Mouse (Mus musculus): ENCODE measurements around the gene Prss57. TPM values are rescaled to one million over a fixed set of nuclear protein-coding genes. Genes with fewer than 3 reads are reported as not detected.

Gene Prss57
- under 1 TPM; 0.11 to 0.71 TPM for total RNA-seq (2021)
- long read RNA-seq, experiment 1, partial matches to known transcripts: 0 of 1 reads
- long read RNA-seq, experiment 1, other reads (novel, unspliced or antisense): 1 of 1 reads
- long read RNA-seq, experiment 2, partial matches to known transcripts: 0 of 1 reads
- long read RNA-seq, experiment 2, other reads (novel, unspliced or antisense): 0 of 1 reads

DNA sequence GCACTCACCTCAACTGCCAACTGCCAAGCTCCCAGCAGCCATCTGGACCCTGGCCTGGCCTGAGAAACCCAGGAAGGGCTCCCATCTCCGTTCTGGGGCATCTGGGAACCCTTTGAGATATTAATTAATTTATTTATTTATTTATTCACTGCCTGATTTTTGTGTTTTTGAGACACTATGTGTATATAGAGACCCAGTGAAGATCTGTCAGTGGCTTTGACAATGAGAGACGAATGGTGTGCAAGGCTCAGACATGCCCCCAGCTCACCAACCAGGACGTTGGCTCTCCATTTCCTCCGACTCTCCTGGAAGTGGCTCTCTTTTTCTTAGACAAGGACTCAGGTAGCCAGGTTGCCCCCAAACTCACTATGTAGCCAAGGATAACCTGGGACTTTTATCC, at the start of gene Prss57:
TSS of gene Prss57 (minus strand) at position 101 of the 400 bp plus-strand sequence.
- DNase-seq (ENCODE audit: low spot score in 2 of 2): no peak

DNA sequence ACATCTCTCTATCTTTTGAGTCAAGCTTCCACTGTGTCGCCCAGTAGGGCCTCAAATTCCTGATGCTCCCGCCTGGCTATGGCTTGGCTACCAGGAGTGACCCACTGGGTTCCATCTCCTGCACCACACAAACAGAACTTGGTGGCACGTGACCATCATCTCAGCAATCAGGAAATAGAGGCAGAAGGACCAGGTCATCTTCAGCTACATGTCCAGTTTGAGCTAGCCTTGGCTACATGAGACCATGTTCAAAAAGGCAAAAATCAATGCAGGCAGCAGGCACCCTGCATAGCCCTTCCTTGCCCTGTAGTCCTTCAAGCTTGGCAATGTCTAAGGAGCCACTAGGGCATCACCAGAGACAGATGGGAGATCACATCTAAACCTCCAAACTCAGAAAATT, 49.3 kb upstream of the Prss57 start:
- no peak for DNase-seq (ENCODE audit: low spot score in 2 of 2)

DNA sequence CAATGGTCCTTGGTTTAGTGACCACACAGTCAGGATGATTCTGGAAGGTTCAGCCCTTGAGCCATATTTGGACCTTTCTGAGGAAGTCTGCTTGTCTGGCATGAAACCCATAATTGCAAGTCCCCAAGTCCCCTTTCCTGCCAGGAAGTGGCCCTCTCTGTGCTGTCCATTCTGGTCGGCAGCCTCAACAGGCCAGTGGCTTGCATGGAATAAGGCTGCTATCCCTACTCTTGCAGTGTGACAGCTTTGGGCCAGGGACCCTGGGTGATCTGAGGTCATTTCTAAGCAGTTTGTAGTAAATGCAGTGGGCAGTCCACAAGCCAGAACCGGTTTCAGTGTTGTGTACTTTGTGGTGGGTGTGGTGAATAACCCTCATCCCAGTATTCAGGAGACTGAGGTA, 47.4 kb upstream of the Prss57 start:
- DNase-seq (ENCODE audit: low spot score in 2 of 2): no peak

- no peak for DNase-seq (ENCODE audit: low spot score in 2 of 2)
These were observed 46.2 kb upstream of the Prss57 start for GRCm38 (mm10) chr10:79836918-79837317.

DNA sequence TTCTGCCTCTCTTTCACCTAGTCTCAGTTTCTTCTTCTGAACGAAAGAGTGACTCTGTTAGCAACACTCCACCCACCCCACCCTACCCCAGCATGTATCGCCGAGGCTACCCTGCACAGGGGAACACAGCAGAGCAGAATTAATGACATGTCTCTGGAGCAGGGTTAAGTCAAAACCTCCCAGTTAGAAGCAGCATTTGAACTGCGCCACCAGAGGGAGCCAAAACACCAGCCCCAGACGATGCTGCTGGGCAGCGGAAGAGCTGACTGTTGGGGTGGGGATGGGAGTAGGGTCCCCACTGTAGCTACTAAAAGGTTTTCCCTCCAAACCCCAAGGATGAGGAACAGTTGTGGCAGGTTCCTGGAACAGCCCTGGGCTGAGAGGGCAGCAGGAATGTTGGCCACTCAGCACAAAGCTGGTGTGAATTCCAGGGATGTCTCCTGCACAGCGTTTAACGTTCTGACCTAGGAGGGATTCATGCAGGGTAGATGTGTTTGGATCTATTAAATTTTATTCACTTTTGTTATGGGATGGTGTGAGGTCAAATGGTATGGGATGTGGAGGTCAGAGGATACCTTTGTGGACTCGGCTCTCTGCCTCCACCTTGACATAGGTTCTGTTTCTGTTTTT, 44.1 kb upstream of the Prss57 start:
- peak in 1 of 2 experiments; percentile 60 for DNase-seq (ENCODE audit: low spot score in 2 of 2)

GRCm38 (mm10) chr10:79832786-79833181, 42.0 kb upstream of the Prss57 start:
- DNase-seq (ENCODE audit: low spot score in 2 of 2): no peak

- no peak for DNase-seq (ENCODE audit: low spot score in 2 of 2)
These were observed 41.4 kb upstream of the Prss57 start for GRCm38 (mm10) chr10:79832026-79832785.

- DNase-seq (ENCODE audit: low spot score in 2 of 2): no peak
These were observed 40.8 kb upstream of the Prss57 start for GRCm38 (mm10) chr10:79831583-79831982.

GRCm38 (mm10) chr10:79824413-79824812, 33.7 kb upstream of the Prss57 start:
- DNase-seq (ENCODE audit: low spot score in 2 of 2): no peak

GRCm38 (mm10) chr10:79823011-79823410, 32.2 kb upstream of the Prss57 start:
- DNase-seq (ENCODE audit: low spot score in 2 of 2): no peak

DNA sequence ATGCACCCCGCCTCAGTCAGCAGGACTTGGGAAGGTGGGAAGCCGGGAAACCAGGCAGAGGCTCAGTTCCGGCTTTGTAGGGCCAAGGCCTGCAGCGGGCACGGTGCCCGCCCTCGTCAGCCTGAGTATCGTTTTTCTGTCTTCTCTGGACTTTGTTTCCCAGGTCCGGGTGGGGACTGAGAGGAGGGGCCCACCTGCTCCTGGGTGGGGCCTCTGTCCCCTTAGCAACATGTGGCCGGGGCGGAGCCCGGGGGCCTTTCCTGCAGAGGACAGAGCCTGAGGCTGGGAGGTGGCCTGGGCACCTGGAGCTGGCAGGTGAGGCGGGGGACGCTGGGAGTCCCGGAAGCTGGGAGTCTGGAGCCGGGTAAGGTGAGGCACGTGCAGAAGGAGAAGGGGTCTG, 31.6 kb upstream of the Prss57 start:
- DNase-seq (ENCODE audit: low spot score in 2 of 2): no peak

DNA sequence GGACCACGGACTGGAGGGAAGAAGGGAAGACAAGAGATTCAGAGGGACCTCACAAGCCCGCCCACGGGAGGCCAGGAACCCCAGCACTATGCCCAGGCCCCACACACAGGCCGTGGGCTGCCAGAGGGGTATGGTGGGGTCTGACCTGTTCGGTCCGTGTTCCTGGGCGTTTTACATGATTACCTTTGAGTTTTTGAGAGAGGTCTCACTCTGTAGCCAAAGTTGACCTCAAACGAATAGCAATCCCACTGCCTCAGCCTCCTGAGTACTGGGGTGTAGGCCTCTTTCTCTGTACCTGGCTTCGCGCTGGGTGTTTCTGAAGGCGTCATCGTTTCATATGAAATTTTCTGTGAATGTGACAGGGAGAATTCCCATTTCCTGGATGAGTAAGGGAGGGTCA, 31.0 kb upstream of the Prss57 start:
- no peak for DNase-seq (ENCODE audit: low spot score in 2 of 2)

DNA sequence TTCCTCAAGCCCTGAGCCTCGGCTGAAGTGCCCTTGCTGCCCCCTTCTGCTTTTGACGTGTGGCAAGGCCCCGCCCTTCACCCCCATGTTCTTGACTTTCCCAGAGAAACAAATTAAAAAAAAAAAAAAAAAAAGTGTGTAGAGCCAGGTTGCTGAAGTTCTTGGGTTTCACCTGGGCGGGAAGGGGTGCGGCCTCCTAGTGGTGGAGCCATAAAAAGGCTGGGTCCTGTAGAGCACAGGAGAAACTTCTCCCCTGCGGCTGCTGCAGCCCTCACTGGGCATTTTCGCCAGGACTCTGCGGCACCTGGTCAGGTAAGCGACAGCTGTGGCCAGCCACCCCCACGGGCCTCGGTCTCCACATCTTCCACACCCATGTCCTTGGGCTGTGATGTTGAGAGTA, 30.0 kb upstream of the Prss57 start, which contains the start of gene Misp:
TSS of gene Misp (plus strand) at position 208 of the 400 bp plus-strand sequence.
- no peak for DNase-seq (ENCODE audit: low spot score in 2 of 2)

GRCm38 (mm10) chr10:79820277-79820676, 29.5 kb upstream of the Prss57 start:
- no peak for DNase-seq (ENCODE audit: low spot score in 2 of 2)

GRCm38 (mm10) chr10:79819606-79820005, 28.8 kb upstream of the Prss57 start:
- no peak for DNase-seq (ENCODE audit: low spot score in 2 of 2)

- no peak for DNase-seq (ENCODE audit: low spot score in 2 of 2)
These were observed 27.5 kb upstream of the Prss57 start for GRCm38 (mm10) chr10:79818225-79818624.

DNA sequence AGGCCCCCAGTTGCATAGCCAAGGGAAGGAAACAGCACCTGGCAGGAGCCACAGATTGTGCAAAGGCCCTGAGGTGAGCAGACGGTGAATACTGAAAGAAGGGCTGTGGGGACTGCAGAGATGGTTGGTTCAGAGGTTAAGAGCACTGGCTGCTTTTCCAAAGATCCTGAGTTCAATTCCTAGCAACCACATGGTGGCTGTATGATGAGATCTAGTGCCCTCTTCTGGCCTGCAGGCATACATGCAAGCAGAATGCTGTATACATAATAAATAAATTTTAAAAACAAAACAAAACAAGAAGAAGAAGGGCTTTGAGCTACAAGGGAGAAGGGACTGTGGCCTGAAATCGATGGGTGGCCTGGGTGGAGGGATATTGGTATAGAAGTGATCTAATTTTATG, 26.4 kb upstream of the Prss57 start:
- no peak for DNase-seq (ENCODE audit: low spot score in 2 of 2)

GRCm38 (mm10) chr10:79815671-79816494, 25.1 kb upstream of the Prss57 start:
- no peak for DNase-seq (ENCODE audit: low spot score in 2 of 2)

DNA sequence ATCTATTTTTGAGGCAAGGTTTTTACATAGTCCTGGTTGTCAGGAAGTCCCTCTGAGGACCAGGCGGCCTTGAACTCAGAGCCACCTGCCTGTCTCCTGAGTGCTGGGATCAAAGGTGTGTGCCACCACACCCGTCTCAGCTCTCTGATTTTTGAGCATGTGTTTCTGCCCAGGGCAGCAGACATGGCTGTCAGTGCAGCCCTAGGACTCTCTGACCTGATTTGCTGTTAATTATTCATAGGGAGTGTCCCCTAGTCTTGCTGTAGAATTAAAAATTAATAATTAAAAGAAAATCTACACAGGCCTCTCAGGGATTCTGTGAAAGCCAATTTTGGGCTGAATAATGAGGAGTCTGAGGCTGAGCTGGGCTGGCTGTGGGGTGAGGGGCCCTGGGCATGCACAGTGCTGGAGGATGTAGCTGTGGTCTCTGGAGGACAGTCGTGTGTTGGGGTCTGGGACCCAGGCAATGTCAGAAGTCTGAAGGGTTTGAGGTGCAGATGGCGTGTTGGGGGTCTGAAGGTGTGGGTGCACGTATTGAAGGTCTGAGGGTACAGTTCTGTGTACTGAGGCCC, 23.6 kb upstream of the Prss57 start:
- no peak for DNase-seq (ENCODE audit: low spot score in 2 of 2)

DNA sequence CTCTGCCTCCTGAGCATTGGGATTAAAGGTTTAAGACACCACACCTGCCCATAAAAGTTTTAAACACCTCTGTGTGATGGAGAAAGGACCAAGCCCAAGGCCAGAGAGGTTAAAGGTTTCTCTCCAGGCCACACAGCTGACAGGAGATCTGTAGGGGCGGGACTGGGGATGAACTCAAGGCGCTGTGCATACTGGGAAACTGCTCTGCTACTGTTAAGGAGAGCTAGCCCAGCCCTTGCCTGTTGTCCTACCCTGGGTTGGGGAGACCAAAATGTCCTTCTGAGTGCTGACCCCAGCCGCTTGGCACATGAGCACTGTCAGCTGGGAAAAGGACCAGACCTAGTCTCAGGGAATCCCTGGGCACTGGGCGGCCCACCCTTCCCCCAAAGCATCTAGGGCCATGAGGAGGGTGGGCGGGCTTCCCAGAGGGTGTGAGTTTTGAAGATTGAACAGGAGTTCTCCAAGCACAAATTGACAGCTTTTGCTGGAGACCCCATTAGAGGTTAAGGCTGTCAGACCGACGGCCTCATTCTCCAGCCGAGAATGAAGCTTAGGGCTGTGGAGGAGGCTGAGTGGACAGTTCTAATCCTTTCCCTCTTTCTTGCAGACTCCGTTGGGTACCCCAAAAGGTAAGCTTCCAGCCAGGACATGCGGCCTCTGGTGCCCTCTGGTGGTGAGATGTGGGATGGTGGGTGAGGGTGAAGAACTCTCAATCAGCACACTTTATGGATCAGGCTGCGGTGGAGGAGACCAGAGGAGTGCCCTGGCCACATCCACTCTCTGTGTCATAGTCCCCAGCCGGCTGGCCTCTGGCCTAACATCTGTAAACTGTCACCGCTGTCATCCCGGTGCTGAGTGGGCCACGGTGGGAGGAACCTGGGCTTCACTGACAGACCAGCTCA, 21.2 kb upstream of the Prss57 start:
- DNase-seq (ENCODE audit: low spot score in 2 of 2): peak; percentile 73 to 84
